Mouse (Mus musculus) cortical plate, adult 2 months (tissue): ENCODE results near the gene Klf5.

Experiments
- CTCF ChIP-seq: fragments of 200-500 bp; IDR thresholded peaks from 2 replicates; pipeline ENCODE4 v1.5.1; 2011; ENCODE audit warnings: mild to moderate bottlenecking, control low read depth, low read length; ENCODE audit not compliant: insufficient read depth; ENCODE audit errors: extremely low read depth
- POLR2A ChIP-seq: fragments of 200-500 bp; IDR thresholded peaks from 2 replicates; pipeline ENCODE4 v1.6.1; 2011; ENCODE audit warnings: mild to moderate bottlenecking, low read length, control low read depth; ENCODE audit not compliant: insufficient read depth; ENCODE audit errors: extremely low read depth

- TF ChIP-seq CTCF (no peak), POLR2A (no peak)
These were observed 14.6 kb downstream of the Klf5 start for GRCm38 (mm10) chr14:99313062-99313461.
